Mouse (Mus musculus) bone marrow macrophage, adult 2 months (primary cell): ENCODE data around the gene Cab39. TPM values are rescaled to one million over a fixed set of nuclear protein-coding genes. Genes with fewer than 3 reads are reported as not detected.

Source experiments
- H3K27ac ChIP-seq: 2 replicates; pipeline ENCODE4 v1.5.1; 2012; ENCODE audit warnings: low read depth, low read length; ENCODE audit not compliant: insufficient read depth
- H3K4me1 ChIP-seq: 2 replicates; pipeline ENCODE4 v1.6.1; 2012; ENCODE audit warnings: low read length; ENCODE audit not compliant: control insufficient read depth, insufficient read depth
- H3K4me3 ChIP-seq: 2 replicates; pipeline ENCODE4 v1.5.1; 2012; ENCODE audit warnings: mild to moderate bottlenecking, low read length, moderate library complexity; ENCODE audit not compliant: insufficient read depth
- CTCF ChIP-seq: IDR thresholded peaks from 2 replicates; pipeline ENCODE4 v1.5.1; 2012; ENCODE audit warnings: low read depth, mild to moderate bottlenecking, low read length, moderate library complexity
- POLR2A ChIP-seq: IDR thresholded peaks from 2 replicates; pipeline ENCODE4 v1.6.1; 2012; ENCODE audit warnings: mild to moderate bottlenecking, low read depth, low read length, borderline replicate concordance
- polyA plus RNA-seq: library from polyadenylated mRNA; stranded (reverse); fragments of >200 nt; gene quantifications from 2 replicates; pipeline ENCODE4 v1.2.4, GENCODE M21; 2012; ENCODE audit not compliant: missing spikeins, insufficient read depth, insufficient read length

Cab39 gene
- polyA plus RNA-seq, 1 experiment: 119 TPM

- TF ChIP-seq CTCF: no peak
- no peak overlapping the region for H3K27ac ChIP-seq
- H3K4me1 ChIP-seq: no peaks in the 10 kb centered on the region
- no peak overlapping the region for H3K4me3 ChIP-seq
Observed at GRCm38 (mm10) chr1:85870001-85870400, 76.8 kb downstream of the Cab39 start.

GRCm38 (mm10) chr1:85870546-85870945 lies 77.3 kb downstream of the Cab39 start:
- H3K4me3 ChIP-seq: no peak overlapping the region
- no peaks in the 10 kb centered on the region for H3K4me1 ChIP-seq
- H3K27ac ChIP-seq: no peak overlapping the region
- no peak for TF ChIP-seq POLR2A
- no peak for TF ChIP-seq CTCF

DNA sequence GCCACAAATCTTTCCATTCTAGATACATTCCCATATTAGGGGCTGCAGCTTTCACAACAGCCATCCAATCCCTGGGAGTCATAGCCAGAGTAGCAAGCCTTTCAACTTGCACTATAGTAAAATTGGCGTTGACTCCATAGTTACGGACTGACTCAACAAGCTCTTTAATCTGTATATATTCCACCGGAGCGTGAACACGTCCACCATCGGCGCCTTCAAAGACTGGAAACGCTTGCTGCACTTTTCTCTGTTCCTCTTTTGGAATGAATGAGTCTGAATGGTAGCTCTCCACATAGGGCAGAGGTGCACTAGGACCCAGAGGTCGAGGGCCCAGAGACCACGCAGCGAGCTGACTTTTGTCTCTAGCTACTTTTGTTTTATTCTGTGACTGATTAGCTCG lies 88.8 kb downstream of the Cab39 start:
- H3K4me1 ChIP-seq: no peaks in the 10 kb centered on the region
- no peak for TF ChIP-seq POLR2A
- TF ChIP-seq CTCF: no peak
- no peak overlapping the region for H3K4me3 ChIP-seq
- H3K27ac ChIP-seq: no peak overlapping the region

DNA sequence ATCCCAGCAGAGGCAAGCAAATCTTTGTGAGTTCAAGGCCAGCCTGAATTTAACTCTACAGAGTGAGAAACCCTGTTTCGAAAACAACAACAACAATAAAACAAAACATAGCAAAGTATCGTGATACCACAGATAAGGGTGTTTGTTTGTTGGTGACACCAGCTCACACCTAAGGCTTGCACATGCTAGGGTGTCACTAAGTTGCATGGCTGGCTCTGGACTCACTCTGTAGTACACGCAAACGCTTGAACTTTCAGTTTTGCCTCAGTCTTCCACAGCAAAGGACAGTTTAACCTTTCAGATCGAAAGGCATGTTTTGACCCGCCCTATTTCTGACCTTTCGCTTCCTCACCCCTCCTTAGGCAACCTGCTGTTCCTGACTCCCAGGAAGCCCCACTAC lies 94.0 kb downstream of the Cab39 start:
- H3K4me3 ChIP-seq: no peak overlapping the region
- TF ChIP-seq POLR2A (no peak), CTCF (no peak)
- no peak overlapping the region for H3K27ac ChIP-seq
- H3K4me1 ChIP-seq: no peaks in the 10 kb centered on the region

DNA sequence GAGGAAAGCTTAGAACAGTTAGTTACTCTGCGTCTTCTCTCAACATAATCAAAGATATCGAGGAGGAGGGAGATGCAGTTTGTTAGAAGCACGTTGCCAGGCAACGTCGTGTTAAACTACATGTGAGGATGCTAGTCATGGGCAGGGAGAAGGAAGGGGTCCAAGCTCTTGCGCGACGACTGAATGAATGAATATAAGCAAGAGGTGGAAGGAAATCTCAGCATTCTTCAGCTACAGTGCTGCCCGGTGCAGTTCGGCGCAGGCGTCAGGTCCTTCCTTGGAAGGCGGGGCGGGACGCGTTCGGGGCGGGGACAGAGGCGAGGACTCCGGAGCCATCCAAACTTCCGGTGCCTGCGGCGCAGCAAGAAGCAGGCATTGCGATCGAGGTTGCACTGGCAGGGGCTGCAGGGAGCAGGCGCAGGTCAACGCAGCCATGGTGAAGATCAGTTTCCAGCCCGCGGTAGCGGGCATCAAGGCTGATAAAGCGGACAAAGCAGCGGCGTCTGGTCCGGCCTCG lies 101.0 kb downstream of the Cab39 start, which contains the start of gene Itm2c:
Gene Itm2c, plus strand, starts transcription at position 51 of the 517 bp plus-strand sequence.
- Histone ChIP-seq H3K4me1 (peaks cover 38% of the 10 kb centered on the region), H3K27ac (peak within 1 kb of the TSS; percentile 68), H3K4me3 (peak within 1 kb of the TSS; percentile 78)
- TF ChIP-seq CTCF (no peak), POLR2A (0 out of 2 replicates have a peak, but pooled peaks have one; percentile 70)

GRCm38 (mm10) chr1:85894748-85895360 lies 101.6 kb downstream of the Cab39 start:
- H3K4me1 ChIP-seq: peaks cover 43% of the 10 kb centered on the region
- H3K27ac ChIP-seq: peak overlapping the region; percentile 68
- TF ChIP-seq POLR2A (no peak), CTCF (no peak)
- H3K4me3 ChIP-seq: peak overlapping the region; percentile 78

DNA sequence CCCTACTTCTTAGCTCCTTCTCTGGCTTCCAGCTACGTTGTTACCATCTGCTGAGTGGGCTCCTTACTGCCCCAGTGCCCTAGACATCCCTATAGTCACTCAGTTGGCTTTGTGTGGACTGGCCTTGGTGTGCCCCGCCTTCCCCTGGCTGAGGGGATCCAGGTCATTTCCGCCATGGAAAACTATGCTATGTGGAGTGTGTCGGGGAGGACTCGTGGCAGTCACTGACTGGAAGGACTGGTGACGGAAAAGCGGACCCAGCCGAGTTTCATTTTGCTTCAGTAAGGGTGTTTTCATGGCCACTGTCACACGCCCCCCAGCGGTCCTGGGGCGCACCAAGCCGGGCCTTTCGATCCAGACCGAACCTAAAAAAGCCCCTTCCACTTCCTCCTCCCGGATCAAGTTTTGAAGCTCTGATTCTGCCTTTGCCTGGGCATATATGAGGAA lies 102.2 kb downstream of the Cab39 start:
- Histone ChIP-seq H3K27ac (peak overlapping the region; percentile 68), H3K4me1 (peaks cover 48% of the 10 kb centered on the region), H3K4me3 (peak overlapping the region; percentile 78)
- TF ChIP-seq POLR2A (no peak), CTCF (peak; percentile 39)

DNA sequence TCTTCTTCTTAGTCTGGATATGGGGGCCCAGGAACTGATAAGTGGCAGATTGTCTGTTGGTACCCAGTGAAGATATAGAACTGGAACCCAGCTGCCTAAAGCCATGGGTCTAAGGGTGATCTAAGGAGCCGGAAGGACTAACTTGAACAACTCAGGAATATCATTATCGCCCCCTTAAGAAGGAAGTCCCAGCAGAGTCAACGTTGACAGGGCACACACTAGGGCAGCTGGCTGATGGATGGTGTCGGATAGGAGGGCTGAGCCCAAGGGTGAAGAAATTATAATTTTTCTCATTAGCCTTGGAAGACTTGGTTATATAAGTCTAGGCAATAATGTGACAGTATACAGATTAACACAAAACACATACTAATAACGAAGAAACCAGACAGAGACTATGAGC lies 102.9 kb downstream of the Cab39 start:
- Histone ChIP-seq H3K27ac (peak overlapping the region; percentile 68), H3K4me1 (peaks cover 55% of the 10 kb centered on the region), H3K4me3 (peak overlapping the region; percentile 78; the same call in 1 of the 2 replicates)
- TF ChIP-seq CTCF (no peak), POLR2A (no peak)

DNA sequence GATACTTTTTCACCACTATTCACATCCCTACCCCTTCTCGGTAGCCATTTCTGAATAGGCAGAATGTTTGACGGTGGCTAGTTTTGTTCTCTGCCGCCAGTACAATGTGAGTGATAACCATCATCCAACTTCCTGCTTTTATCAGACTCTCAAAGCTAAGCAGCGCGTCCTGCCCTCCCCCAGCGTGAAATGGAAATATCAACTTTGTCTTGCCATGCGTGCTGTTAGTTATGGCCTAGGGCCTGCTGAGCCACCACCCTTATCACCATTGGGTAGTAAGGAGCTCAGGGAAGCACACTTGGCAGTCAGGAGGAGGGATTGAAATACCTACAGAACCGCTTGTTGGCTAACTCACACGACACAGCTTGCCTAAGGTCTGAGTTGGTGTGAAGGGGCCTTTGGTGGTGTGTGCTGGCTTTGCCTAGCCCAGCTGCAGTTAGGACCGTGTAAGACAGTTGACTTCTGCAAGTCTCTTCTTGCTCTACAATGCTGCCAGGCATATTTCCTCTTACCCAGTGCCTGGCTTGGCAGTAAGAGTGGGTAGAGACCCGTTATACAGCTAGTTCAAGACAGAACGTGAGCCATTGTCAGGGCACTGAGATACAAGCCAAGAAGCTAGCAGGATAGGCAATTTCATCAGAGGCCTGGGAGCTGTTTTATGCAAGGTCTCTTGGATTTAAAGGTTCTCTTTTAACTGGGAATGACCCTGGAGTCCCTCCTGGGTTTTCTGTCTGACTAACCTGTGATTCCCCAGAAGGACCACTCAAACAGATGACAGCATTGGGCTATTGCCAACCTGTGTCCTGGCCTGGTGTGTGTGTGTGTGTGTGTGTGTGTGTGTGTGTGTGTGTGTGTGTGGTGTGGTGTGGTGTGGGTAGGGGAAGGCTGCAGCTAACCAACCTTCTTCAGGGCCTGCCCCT lies 103.8 kb downstream of the Cab39 start:
- Histone ChIP-seq H3K4me3 (no peak overlapping the region), H3K4me1 (peaks cover 62% of the 10 kb centered on the region), H3K27ac (no peak overlapping the region)
- no peak for TF ChIP-seq CTCF
- TF ChIP-seq POLR2A: no peak
